Mouse (Mus musculus) CH12.LX (cell line): ENCODE data around the gene Lbp.

Experiments
- CHD2 ChIP-seq: IDR thresholded peaks from 2 replicates; pipeline ENCODE4 v1.6.1; 2011; ENCODE audit warnings: low read length, improper control_type of control experiment
- CTCF ChIP-seq, 2 experiments: IDR thresholded peaks in 1 of 2; conservative IDR thresholded peaks in 1 of 2; 2 replicates each; pipeline ENCODE4 v1.5.1; 2011 to 2012; ENCODE audit warnings: low read depth in 2 of 2, low read length in 2 of 2, improper control_type of control experiment in 1 of 2, inconsistent platforms in 1 of 2, mild to moderate bottlenecking in 1 of 2, moderate library complexity in 1 of 2
- E2F4 ChIP-seq: IDR thresholded peaks from 2 replicates; pipeline ENCODE4 v1.6.1; 2011; ENCODE audit warnings: low read depth, low read length, improper control_type of control experiment; ENCODE audit not compliant: insufficient replicate concordance
- ELF1 ChIP-seq: IDR thresholded peaks from 2 replicates; pipeline ENCODE4 v1.6.1; 2014; ENCODE audit warnings: low read depth, mild to moderate bottlenecking, inconsistent platforms, low read length, improper control_type of control experiment
- EP300 ChIP-seq: IDR thresholded peaks from 2 replicates; pipeline ENCODE4 v1.6.1; 2011; ENCODE audit warnings: low read length, improper control_type of control experiment
- GABPA ChIP-seq: IDR thresholded peaks from 2 replicates; pipeline ENCODE4 v1.6.1; 2012; ENCODE audit warnings: low read depth, low read length, improper control_type of control experiment, inconsistent platforms; ENCODE audit not compliant: insufficient replicate concordance
- MAX ChIP-seq: IDR thresholded peaks from 2 replicates; pipeline ENCODE4 v1.6.1; 2011; ENCODE audit warnings: low read length, improper control_type of control experiment
- POLR2A ChIP-seq: IDR thresholded peaks from 2 replicates; pipeline ENCODE4 v1.6.1; 2011; ENCODE audit warnings: low read depth, mild to moderate bottlenecking, improper control_type of control experiment, low read length
- POLR2AphosphoS2 ChIP-seq: IDR thresholded peaks from 2 replicates; pipeline ENCODE4 v1.6.1; 2011; ENCODE audit warnings: low read depth, low read length, improper control_type of control experiment
- UBTF ChIP-seq: IDR thresholded peaks from 2 replicates; pipeline ENCODE4 v1.6.1; 2012; ENCODE audit warnings: low read depth, mild to moderate bottlenecking, inconsistent platforms, low read length, improper control_type of control experiment, moderate library complexity
- USF2 ChIP-seq: conservative IDR thresholded peaks from 2 replicates; pipeline ENCODE4 v1.6.1; 2011; ENCODE audit warnings: low read depth, low read length, improper control_type of control experiment

DNA sequence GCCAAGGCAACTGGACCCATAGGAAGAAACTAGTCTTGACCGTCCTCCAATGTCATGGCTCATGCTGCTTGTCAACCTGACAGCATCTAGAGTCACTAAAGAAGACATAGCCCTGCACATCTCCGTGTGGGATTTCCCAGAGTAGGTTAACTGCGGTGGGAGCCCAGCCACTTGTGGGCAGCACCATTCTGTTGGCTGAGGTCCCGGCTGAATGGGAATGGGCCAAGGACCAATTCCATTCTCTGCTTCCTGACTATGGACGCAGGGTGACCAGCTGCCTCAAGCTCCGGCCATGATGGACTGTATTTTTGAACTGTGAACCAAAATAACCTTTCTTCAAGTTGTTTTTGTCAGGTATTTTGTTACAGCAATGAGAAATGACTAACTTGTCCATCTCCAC lies 15.3 kb downstream of the Lbp start:
- no peak for TF ChIP-seq POLR2AphosphoS2
- TF ChIP-seq POLR2A: no peak
- TF ChIP-seq ELF1: no peak
- no peak for TF ChIP-seq EP300
- TF ChIP-seq UBTF: no peak
- TF ChIP-seq MAX: no peak
- no peak for TF ChIP-seq CTCF (conservative IDR thresholded peaks at IDR 0.05 in 1 of 2, IDR thresholded peaks at IDR 0.05 in 1 of 2; ENCODE audit: low read depth in 2 of 2, low read length in 2 of 2)
- no peak for TF ChIP-seq E2F4
- TF ChIP-seq USF2: no peak
- TF ChIP-seq CHD2: no peak
- no peak for TF ChIP-seq GABPA
